Mouse (Mus musculus) MEL-GATA-1-ER (cell line): Measurements from ENCODE around the gene Mettl9.
A peak's percentile ranks its signal among the peaks of the same experiment; 100 is the strongest.

Experiments used
- DNase-seq: peaks from one replicate; pipeline ENCODE4 v3.0.0-alpha.2; 2012; ENCODE audit warnings: low read depth; ENCODE audit errors: extremely low read depth

The Mettl9 gene

DNA sequence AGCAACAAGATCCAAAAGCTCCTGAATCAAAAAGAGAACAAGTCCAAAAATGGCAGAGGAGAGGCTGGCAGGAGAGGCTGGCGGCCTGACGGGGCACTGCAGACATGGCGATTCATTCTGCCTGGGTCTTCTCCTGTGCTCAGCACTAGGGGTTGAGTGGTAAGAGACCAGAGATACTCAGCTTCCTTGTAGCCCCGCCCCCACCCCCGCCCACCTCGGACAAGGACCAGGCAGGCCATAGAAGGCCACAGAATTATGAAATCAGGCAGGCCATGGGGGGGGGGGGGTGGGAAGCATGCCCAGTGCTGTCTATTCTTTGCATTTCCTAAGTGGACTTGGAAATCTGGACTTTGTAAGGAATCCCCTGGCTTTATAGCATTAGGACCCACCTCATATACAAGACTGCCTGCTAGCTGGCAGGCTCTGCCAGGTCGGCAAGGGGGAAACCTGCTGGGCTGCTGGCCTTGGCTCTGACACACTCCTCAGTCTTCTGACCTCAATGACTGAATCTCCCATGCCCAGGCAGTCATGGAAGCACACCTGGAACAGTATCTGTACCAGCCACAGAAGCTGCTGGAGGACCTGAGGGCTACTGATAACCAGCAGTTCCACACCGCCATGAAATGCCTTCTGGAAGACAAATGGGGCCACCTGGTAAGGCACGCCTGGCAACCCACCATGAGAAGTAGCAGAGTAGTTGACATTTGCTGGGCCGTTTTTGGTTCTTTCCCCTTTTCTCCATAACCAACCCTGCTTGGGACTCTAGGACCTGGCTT, 64.6 kb downstream of the Mettl9 start:
- DNase-seq = no peak

DNA sequence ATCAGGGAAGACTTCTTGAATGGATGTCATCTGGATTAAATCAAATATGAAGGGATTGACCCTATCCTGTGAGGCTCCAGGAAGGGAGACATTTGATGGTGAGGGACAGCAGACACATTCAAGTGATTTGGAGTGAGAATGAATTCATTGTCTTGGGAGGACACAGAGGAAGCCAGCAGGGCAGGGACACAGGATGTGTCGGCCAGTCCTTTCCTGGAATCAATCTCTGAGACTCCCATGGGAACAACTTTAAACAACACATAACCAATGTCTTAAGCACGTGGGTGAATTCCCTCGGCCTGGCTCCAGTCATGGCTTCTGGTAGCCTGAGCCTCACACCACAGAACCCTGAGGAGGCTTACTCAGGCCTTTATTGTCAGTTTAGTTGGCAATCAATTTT, 73.6 kb downstream of the Mettl9 start:
- no peak for DNase-seq

DNA sequence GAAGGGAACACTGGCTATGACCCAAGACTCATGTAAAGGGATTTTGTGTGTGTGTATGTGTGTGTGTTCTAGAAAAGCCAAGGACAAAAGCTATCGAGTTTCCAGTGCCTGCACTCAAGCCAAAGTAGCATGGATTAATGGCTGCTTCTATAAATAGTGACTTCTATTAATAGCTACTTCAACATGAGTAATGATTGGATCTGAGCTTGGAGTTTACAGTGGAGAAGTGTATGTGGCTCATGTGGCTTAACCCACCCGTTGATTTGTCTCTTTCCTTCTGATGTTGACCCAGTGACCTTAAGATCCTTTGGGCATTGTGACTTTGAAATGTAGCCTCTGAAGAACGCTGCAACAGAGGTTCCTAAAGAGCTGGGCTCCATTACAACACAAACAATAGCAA, 77.1 kb downstream of the Mettl9 start:
- no peak for DNase-seq

DNA sequence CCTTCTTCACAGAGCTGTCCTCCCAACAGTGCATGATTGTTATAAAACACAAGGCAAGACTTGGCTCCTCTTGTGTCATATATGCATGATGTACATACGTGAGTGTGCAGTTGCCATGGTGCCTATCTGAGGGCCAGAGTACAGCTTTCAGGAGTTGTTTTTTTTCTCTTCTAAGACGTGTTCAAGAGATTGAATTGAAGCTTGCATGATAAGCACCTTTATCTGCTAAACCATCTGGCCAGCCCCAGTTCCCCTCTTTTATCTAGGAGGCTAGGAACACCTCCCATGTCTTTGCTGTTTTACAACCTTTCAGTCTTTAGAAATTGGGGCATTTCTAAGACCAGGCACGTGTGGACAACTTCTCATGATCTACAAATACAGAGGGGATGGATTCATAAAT, 77.5 kb downstream of the Mettl9 start:
- no peak for DNase-seq

DNA sequence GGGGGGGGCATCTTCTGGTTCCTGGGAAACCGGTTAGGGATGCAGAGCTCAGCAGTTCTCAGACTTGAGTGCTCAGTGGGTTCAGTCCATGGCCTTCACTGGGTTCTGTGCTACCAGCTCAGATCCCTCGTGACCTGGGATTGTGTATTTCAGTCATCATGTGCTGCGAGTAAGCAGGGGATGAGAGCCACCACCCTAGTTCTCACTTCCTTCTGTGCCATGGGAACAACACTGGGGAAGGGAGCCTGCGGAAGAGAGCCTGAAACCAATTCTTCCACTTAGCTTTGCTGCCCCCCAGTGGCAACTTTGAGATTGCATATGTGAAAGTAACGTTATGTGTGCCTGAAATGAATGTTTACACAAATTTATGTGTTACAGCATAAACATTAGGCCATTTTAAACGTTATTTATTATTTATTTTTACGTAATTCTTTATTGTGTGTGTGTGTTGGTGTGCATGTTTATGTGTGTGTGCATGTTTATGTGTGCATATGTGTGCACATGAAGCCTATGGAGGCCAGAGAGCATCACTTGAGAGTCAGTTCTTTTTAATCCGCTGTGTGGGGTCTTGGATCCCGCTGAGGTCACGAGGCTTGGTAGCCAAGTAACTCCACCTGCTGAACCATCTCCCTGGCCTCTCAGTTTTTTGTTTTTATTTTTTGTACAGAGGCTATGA, 86.0 kb downstream of the Mettl9 start:
- DNase-seq = peak; percentile 56
